Mouse (Mus musculus): Measurements from ENCODE around the gene Scn5a. TPM values are rescaled to one million over a fixed set of nuclear protein-coding genes. Genes with fewer than 3 reads are reported as not detected.

Scn5a gene
- total and polyA plus RNA-seq, 3 experiments = 0.27 TPM; not detected in 2

GRCm38 (mm10) chr9:119562256-119562655, 16.6 kb downstream of the Scn5a start:
- no peaks in the 10 kb centered on the region for H3K36me3 ChIP-seq (replicated peaks)
- no peaks in the 10 kb centered on the region for H3K4me1 ChIP-seq (ENCODE audit: insufficient read depth, low read depth, low read length)
- TF ChIP-seq GATA2 (IDR thresholded peaks at IDR 0.05; ENCODE audit: borderline replicate concordance, low read depth, low read length) = no peak
- TF ChIP-seq TAL1 (conservative IDR thresholded peaks at IDR 0.05; ENCODE audit: low read depth, low read length) = no peak
- no peak for TF ChIP-seq GATA1 (IDR thresholded peaks at IDR 0.05; ENCODE audit: borderline replicate concordance, low read length)
- no peak for TF ChIP-seq POLR2AphosphoS5 (IDR thresholded peaks at IDR 0.05; ENCODE audit: insufficient replicate concordance, low read depth, low read length)
- TF ChIP-seq CTCF (IDR thresholded peaks at IDR 0.05; ENCODE audit: low read depth, low read length) = no peak
- H3K27me3 ChIP-seq (ENCODE audit: insufficient read depth, low read length) = no peaks in the 10 kb centered on the region
- H3K4me3 ChIP-seq (ENCODE audit: low read depth, low read length) = no peak overlapping the region
- H3K9me3 ChIP-seq (replicated peaks) = peaks cover 96% of the 10 kb centered on the region
- ATAC-seq (ENCODE audit: extremely low read depth, insufficient number of reproducible peaks, low FRiP score, poor library complexity, severe bottlenecking) (no peak), DNase-seq (ENCODE audit: low spot score) (no peak)

GRCm38 (mm10) chr9:119561746-119562145, 17.1 kb downstream of the Scn5a start:
- TF ChIP-seq TAL1 (conservative IDR thresholded peaks at IDR 0.05; ENCODE audit: low read depth, low read length) (no peak), GATA1 (IDR thresholded peaks at IDR 0.05; ENCODE audit: borderline replicate concordance, low read length) (no peak), GATA2 (IDR thresholded peaks at IDR 0.05; ENCODE audit: borderline replicate concordance, low read depth, low read length) (no peak), CTCF (IDR thresholded peaks at IDR 0.05; ENCODE audit: low read depth, low read length) (no peak), POLR2AphosphoS5 (IDR thresholded peaks at IDR 0.05; ENCODE audit: insufficient replicate concordance, low read depth, low read length) (no peak)
- peaks cover 94% of the 10 kb centered on the region for H3K9me3 ChIP-seq (replicated peaks)
- no peaks in the 10 kb centered on the region for H3K36me3 ChIP-seq (replicated peaks)
- no peak for DNase-seq (ENCODE audit: low spot score)
- no peak for ATAC-seq (ENCODE audit: extremely low read depth, insufficient number of reproducible peaks, low FRiP score, poor library complexity, severe bottlenecking)
- no peaks in the 10 kb centered on the region for H3K27me3 ChIP-seq (ENCODE audit: insufficient read depth, low read length)
- no peaks in the 10 kb centered on the region for H3K4me1 ChIP-seq (ENCODE audit: insufficient read depth, low read depth, low read length)
- no peak overlapping the region for H3K4me3 ChIP-seq (ENCODE audit: low read depth, low read length)

DNA sequence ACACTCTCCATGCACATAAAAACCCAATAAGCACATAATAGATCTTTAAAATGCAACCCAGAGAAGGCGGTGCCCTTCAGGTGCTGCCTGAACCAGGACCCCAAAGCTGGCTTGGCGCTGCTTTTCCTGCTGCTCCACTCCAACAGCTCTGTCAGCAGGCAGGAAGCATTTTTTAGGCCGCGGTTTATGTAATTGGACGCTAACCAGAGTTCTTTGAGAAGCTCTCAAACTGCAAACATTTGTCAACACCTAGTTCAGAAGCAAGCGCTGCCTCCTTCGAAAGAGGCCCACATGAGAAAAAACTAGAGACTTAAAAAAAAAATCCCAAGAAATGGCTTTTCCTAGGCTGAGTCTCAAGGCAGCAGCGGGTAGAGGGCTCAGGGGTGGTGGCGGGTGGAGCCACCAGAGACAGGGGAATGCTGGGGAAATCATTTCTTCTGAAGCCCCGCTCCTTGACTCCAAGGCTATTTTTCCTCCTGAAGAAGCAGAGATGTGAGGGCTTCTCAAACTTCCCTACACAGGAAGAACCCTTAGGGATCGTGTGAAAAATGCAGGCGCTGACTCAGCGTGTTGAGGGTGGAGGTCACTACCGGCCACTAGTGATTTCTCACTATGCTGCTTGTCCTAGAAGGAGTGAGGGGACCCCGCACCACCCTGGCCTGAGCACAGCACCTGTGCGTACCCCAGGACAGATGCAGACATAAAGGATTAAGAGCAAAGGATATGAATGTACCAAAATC, 19.1 kb downstream of the Scn5a start:
- Histone ChIP-seq H3K4me1 (ENCODE audit: insufficient read depth, low read depth, low read length) (no peaks in the 10 kb centered on the region), H3K36me3 (replicated peaks) (no peaks in the 10 kb centered on the region), H3K27me3 (ENCODE audit: insufficient read depth, low read length) (no peaks in the 10 kb centered on the region), H3K9me3 (replicated peaks) (peaks cover 91% of the 10 kb centered on the region), H3K4me3 (ENCODE audit: low read depth, low read length) (no peak overlapping the region)
- no peak for ATAC-seq (ENCODE audit: extremely low read depth, insufficient number of reproducible peaks, low FRiP score, poor library complexity, severe bottlenecking)
- DNase-seq (ENCODE audit: low spot score) = no peak
- no peak for TF ChIP-seq GATA1 (IDR thresholded peaks at IDR 0.05; ENCODE audit: borderline replicate concordance, low read length)
- TF ChIP-seq POLR2AphosphoS5 (IDR thresholded peaks at IDR 0.05; ENCODE audit: insufficient replicate concordance, low read depth, low read length) = no peak
- TF ChIP-seq CTCF (IDR thresholded peaks at IDR 0.05; ENCODE audit: low read depth, low read length) = no peak

GRCm38 (mm10) chr9:119558119-119558854, 20.5 kb downstream of the Scn5a start:
- Histone ChIP-seq H3K4me1 (ENCODE audit: insufficient read depth, low read depth, low read length) (no peaks in the 10 kb centered on the region), H3K36me3 (replicated peaks) (no peaks in the 10 kb centered on the region), H3K9me3 (replicated peaks) (peaks cover 91% of the 10 kb centered on the region), H3K27me3 (ENCODE audit: insufficient read depth, low read length) (no peaks in the 10 kb centered on the region), H3K4me3 (ENCODE audit: low read depth, low read length) (no peak overlapping the region)
- TF ChIP-seq POLR2AphosphoS5 (IDR thresholded peaks at IDR 0.05; ENCODE audit: insufficient replicate concordance, low read depth, low read length) (no peak), TAL1 (conservative IDR thresholded peaks at IDR 0.05; ENCODE audit: low read depth, low read length) (no peak), GATA2 (IDR thresholded peaks at IDR 0.05; ENCODE audit: borderline replicate concordance, low read depth, low read length) (no peak)
- ATAC-seq (ENCODE audit: extremely low read depth, insufficient number of reproducible peaks, low FRiP score, poor library complexity, severe bottlenecking) = no peak
- DNase-seq (ENCODE audit: low spot score) = no peak

DNA sequence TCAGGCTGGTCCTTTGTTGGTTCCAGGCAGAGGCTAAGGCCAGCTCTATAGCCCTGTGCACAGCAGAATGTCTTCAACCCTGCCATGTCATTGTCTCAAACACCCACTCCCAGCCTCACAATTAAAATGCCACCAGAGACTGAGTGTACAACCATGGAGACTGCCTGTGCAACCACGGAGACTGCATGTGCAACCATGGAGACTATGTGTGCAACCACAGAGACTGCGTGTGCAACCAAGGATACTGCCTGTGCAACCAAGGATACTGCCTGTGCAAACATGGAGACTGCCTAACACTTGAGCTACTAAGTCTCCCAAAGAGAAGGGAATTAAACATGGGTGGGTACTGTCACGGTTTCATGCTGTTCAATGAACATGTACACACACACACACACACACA, 22.8 kb downstream of the Scn5a start:
- TF ChIP-seq GATA2 (IDR thresholded peaks at IDR 0.05; ENCODE audit: borderline replicate concordance, low read depth, low read length) (no peak), CTCF (IDR thresholded peaks at IDR 0.05; ENCODE audit: low read depth, low read length) (no peak), TAL1 (conservative IDR thresholded peaks at IDR 0.05; ENCODE audit: low read depth, low read length) (no peak)
- no peak for ATAC-seq (ENCODE audit: extremely low read depth, insufficient number of reproducible peaks, low FRiP score, poor library complexity, severe bottlenecking)
- H3K36me3 ChIP-seq (replicated peaks) = no peaks in the 10 kb centered on the region

GRCm38 (mm10) chr9:119547528-119547927, 31.3 kb downstream of the Scn5a start:
- peaks cover 94% of the 10 kb centered on the region for H3K9me3 ChIP-seq (replicated peaks)
- TF ChIP-seq GATA2 (IDR thresholded peaks at IDR 0.05; ENCODE audit: borderline replicate concordance, low read depth, low read length) = no peak
- no peak for TF ChIP-seq GATA1 (IDR thresholded peaks at IDR 0.05; ENCODE audit: borderline replicate concordance, low read length)
- no peak for TF ChIP-seq TAL1 (conservative IDR thresholded peaks at IDR 0.05; ENCODE audit: low read depth, low read length)
- no peak for TF ChIP-seq POLR2AphosphoS5 (IDR thresholded peaks at IDR 0.05; ENCODE audit: insufficient replicate concordance, low read depth, low read length)
- TF ChIP-seq CTCF (IDR thresholded peaks at IDR 0.05; ENCODE audit: low read depth, low read length) = no peak
- H3K4me3 ChIP-seq (ENCODE audit: low read depth, low read length) = no peak overlapping the region
- DNase-seq (ENCODE audit: low spot score) (no peak), ATAC-seq (ENCODE audit: extremely low read depth, insufficient number of reproducible peaks, low FRiP score, poor library complexity, severe bottlenecking) (no peak)
- no peaks in the 10 kb centered on the region for H3K36me3 ChIP-seq (replicated peaks)
- no peaks in the 10 kb centered on the region for H3K4me1 ChIP-seq (ENCODE audit: insufficient read depth, low read depth, low read length)
- H3K27me3 ChIP-seq (ENCODE audit: insufficient read depth, low read length) = no peaks in the 10 kb centered on the region

More for the DNA sequence above, 22.8 kb downstream of the Scn5a start:
- no peak overlapping the region for H3K4me3 ChIP-seq (ENCODE audit: low read depth, low read length)
- H3K9me3 ChIP-seq (replicated peaks) = peaks cover 90% of the 10 kb centered on the region
- H3K27me3 ChIP-seq (ENCODE audit: insufficient read depth, low read length) = no peaks in the 10 kb centered on the region
- H3K4me1 ChIP-seq (ENCODE audit: insufficient read depth, low read depth, low read length) = no peaks in the 10 kb centered on the region
- no peak for DNase-seq (ENCODE audit: low spot score)
